Mouse (Mus musculus): Measurements from ENCODE around the gene Hlx.

DNA sequence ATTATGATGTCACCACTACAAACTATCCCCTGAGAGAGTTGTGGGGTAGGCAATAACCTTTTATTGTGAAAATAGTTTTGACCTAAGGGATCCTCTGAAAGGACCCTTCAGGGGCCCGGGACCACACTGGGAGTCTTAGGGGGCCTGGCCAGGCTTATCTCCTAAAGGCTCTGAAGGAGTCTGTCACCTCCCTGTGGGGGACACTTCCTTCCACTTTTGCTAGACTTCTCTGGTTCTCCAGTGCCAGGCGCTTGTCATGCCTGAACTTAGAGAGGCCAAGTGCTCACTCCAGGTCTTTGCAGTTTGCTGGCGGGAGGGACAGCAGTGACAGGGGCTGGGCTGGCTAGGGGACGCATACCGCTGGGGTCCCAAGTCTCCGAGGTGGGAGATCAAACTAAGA, 16.3 kb downstream of the Hlx start:
- TF ChIP-seq CTCF (IDR thresholded peaks at IDR 0.05; ENCODE audit: insufficient read depth, low read depth, low read length) (no peak), POLR2A (IDR thresholded peaks at IDR 0.05; ENCODE audit: insufficient read depth, low read depth, low read length) (no peak)

Measured in olfactory bulb, adult 2 months (tissue).